14 mouse cellular contexts compared by ENCODE assay signal in the genomic region with DNA sequence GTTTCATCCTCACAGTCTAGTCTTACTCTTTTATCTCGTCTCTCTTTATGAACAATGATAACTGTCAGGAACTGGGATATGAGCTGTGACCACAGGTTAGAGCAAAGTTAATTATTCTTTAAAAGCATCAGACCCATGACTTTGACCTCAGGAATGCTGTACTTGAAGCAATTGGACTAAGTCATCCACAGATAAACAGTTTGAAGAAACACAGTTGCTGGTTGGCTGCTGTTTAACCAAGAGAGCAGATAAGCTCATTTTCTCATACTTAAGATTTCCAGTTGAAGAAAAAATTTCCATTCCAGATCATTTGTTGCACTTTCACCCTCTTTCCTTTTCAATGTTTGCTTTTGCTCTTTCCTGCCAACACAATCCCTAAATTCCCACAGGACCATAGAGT.
A peak's percentile ranks its signal among the peaks of the same experiment; 100 is the strongest.
DNase-seq lines count a peak whose midpoint lies in the region; ATAC-seq lines count a peak whose summit lies in the region.
"Had no signal": no experiment of that assay in that cellular context is flagged by ENCODE, and none has a peak within 500 bp of the region (broad histone marks: within the 10 kb centered on the region; RNA-seq: fewer than 3 reads in every experiment).

No protein-coding gene starts in this region.

- H3K36me3 ChIP-seq in embryonic facial prominence, embryonic 14.5 days (ENCODE audit: control insufficient read depth, insufficient read depth, low read length): no peaks in the 10 kb centered on the region
- no peaks in the 10 kb centered on the region for H3K36me3 ChIP-seq in embryonic facial prominence, embryonic 10.5 days (replicated peaks)
- no peaks in the 10 kb centered on the region for H3K36me3 ChIP-seq in kidney, embryonic 15.5 days
- H3K36me3 ChIP-seq: liver, embryonic 12.5 days had no signal

- no peak overlapping the region for H3K4me3 ChIP-seq in embryonic facial prominence, embryonic 14.5 days (ENCODE audit: low read depth, low read length)
- no peak overlapping the region for H3K4me3 ChIP-seq in embryonic facial prominence, embryonic 10.5 days
- no peak overlapping the region for H3K4me3 ChIP-seq in kidney, embryonic 15.5 days (replicated peaks)
- H3K4me3 ChIP-seq: layer of hippocampus, adult 2 months; liver, embryonic 12.5 days had no signal

- no peak overlapping the region for H3K9ac ChIP-seq in embryonic facial prominence, embryonic 14.5 days (ENCODE audit: low read depth, low read length)
- no peak overlapping the region for H3K9ac ChIP-seq in kidney, embryonic 15.5 days
- H3K9ac ChIP-seq: hindbrain, embryonic 14.5 days; liver, embryonic 12.5 days had no signal

- DNase-seq in embryonic facial prominence, embryonic 14.5 days (ENCODE audit: low spot score): peak; percentile 10
- DNase-seq in embryonic facial prominence, embryonic 10.5 days (ENCODE audit: low spot score): no peak
- peak; percentile 86 for DNase-seq in kidney, adult 9 months
- no peak for DNase-seq in kidney, adult 18-20 months
- peak; percentile 38 for DNase-seq in adipocyte (ENCODE audit: low spot score)
- no peak for DNase-seq in c-Kit-positive CD71-positive TER-119-positive erythroid progenitor cells, embryonic 14.5 days (ENCODE audit: low spot score)
- no peak for DNase-seq in thymus, adult 18-20 months
- DNase-seq: adrenal gland, adult 2 months; cerebellum, adult 9-10 months had no signal

- H3K4me1 ChIP-seq in embryonic facial prominence, embryonic 14.5 days (ENCODE audit: control insufficient read depth, insufficient read depth, low read length): no peaks in the 10 kb centered on the region
- H3K4me1 ChIP-seq in embryonic facial prominence, embryonic 10.5 days: no peaks in the 10 kb centered on the region
- H3K4me1 ChIP-seq in kidney, embryonic 15.5 days: no peaks in the 10 kb centered on the region
- H3K4me1 ChIP-seq: liver, embryonic 12.5 days had no signal

- H3K9me3 ChIP-seq in embryonic facial prominence, embryonic 14.5 days (ENCODE audit: control insufficient read depth, low read length): no peaks in the 10 kb centered on the region
- no peaks in the 10 kb centered on the region for H3K9me3 ChIP-seq in embryonic facial prominence, embryonic 10.5 days
- no peaks in the 10 kb centered on the region for H3K9me3 ChIP-seq in kidney, embryonic 15.5 days (replicated peaks)
- H3K9me3 ChIP-seq: liver, embryonic 12.5 days had no signal

- 41% methylated on average over 1 of the region's 1 CpGs for WGBS in embryonic facial prominence, embryonic 14.5 days
- WGBS in embryonic facial prominence, embryonic 10.5 days: 50% methylated on average over 1 of the region's 1 CpGs
- 11% methylated on average over 1 of the region's 1 CpGs for WGBS in kidney, embryonic 15.5 days

- no peak for ATAC-seq in embryonic facial prominence, embryonic 14.5 days (ENCODE audit: low read depth)
- ATAC-seq in kidney, embryonic 15.5 days (replicated peaks; ENCODE audit: low FRiP score): peak; percentile 76
- ATAC-seq: liver, embryonic 12.5 days; midbrain, embryonic 16.5 days had no signal

- H3K27me3 ChIP-seq in embryonic facial prominence, embryonic 14.5 days (replicated peaks; ENCODE audit: control insufficient read depth, insufficient read depth, low read length): no peaks in the 10 kb centered on the region
- no peaks in the 10 kb centered on the region for H3K27me3 ChIP-seq in embryonic facial prominence, embryonic 10.5 days (replicated peaks; ENCODE audit: low read depth, poor library complexity, severe bottlenecking)
- no peaks in the 10 kb centered on the region for H3K27me3 ChIP-seq in kidney, embryonic 15.5 days
- H3K27me3 ChIP-seq: liver, embryonic 12.5 days had no signal

- H3K27ac ChIP-seq in embryonic facial prominence, embryonic 14.5 days (replicated peaks; ENCODE audit: low read depth, low read length): no peak overlapping the region
- H3K27ac ChIP-seq in embryonic facial prominence, embryonic 10.5 days (replicated peaks): no peak overlapping the region
- H3K27ac ChIP-seq in kidney, embryonic 15.5 days: peak overlapping the region; percentile 78
- H3K27ac ChIP-seq: hindbrain, embryonic 14.5 days; layer of hippocampus, adult 2 months; liver, embryonic 12.5 days had no signal

- H3K4me2 ChIP-seq in embryonic facial prominence, embryonic 14.5 days (ENCODE audit: low read depth, low read length): no peak overlapping the region
- no peak overlapping the region for H3K4me2 ChIP-seq in kidney, embryonic 15.5 days
- H3K4me2 ChIP-seq: hindbrain, embryonic 14.5 days; liver, embryonic 12.5 days had no signal

Comparison
In these comparisons a context has a peak if more than half of its experiments do, and no peak if none do; other contexts are left out.
1. DNase-seq: peak in embryonic facial prominence, embryonic 14.5 days (single experiment), kidney, adult 9 months (single experiment) and adipocyte (single experiment); none in embryonic facial prominence, embryonic 10.5 days (single experiment), kidney, adult 18-20 months (single experiment), c-Kit-positive CD71-positive TER-119-positive erythroid progenitor cells, embryonic 14.5 days (single experiment) and thymus, adult 18-20 months (0 of 2).